Mouse (Mus musculus): ENCODE data around the gene Ddr1.

DNA sequence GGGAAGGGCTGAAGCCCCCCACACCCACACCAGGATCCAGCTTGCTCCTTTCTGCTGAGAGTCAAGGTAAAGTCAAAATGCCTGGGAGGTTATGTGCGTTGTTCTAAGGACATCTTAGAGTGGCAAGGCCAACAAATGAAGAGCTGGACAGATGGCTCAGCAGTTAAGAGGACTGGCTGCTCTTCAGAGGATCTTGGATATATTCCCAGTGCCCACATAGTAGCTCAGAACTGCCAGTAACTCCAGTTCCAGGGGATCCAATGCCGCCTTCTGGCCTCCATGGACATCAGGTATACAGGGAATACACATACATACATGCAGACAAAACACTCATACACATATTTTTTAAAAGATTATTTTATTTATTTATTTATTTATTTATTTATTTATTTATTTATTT, 29.0 kb upstream of the Ddr1 start:
- no peak for TF ChIP-seq CTCF (conservative IDR thresholded peaks at IDR 0.05; ENCODE audit: insufficient read depth, insufficient read length, low read depth, low read length)
- no peak for TF ChIP-seq POLR2A (IDR thresholded peaks at IDR 0.05; ENCODE audit: low read depth, low read length)
